Mouse (Mus musculus) midbrain, embryonic 15.5 days (tissue): ENCODE measurements around the gene Abhd11. TPM values are rescaled to one million over a fixed set of nuclear protein-coding genes. Genes with fewer than 3 reads are reported as not detected.
"Not testable (repeated sequence)": the region's sequence is repeated elsewhere in the genome, so short reads cannot be mapped to it uniquely, and the experiment has no call there.

ENCODE experiments used
- ATAC-seq: fragments of 200-750 bp; cut with Nextera tagmentation; replicated peaks from 2 replicates; pipeline ENCODE4 v1.8.0; 2017; ENCODE audit warnings: moderate TSS enrichment
- H3K27ac ChIP-seq: fragments of 300-500 bp; sonication (generic); 2 replicates; pipeline ENCODE4 v1.5.1; 2015; ENCODE audit warnings: mild to moderate bottlenecking, inconsistent platforms
- H3K27me3 ChIP-seq: fragments of 300-500 bp; sonication (generic); replicated peaks from 2 replicates; pipeline ENCODE4 v1.6.1; 2015; ENCODE audit warnings: inconsistent platforms
- H3K36me3 ChIP-seq: fragments of 300-500 bp; sonication (generic); replicated peaks from 2 replicates; pipeline ENCODE4 v1.6.1; 2015; ENCODE audit warnings: inconsistent platforms
- H3K4me1 ChIP-seq: fragments of 300-500 bp; sonication (generic); 2 replicates; pipeline ENCODE4 v1.6.1; 2015; ENCODE audit warnings: inconsistent platforms
- H3K4me2 ChIP-seq: fragments of 300-500 bp; sonication (generic); 2 replicates; pipeline ENCODE4 v1.6.1; 2015; ENCODE audit warnings: inconsistent platforms, mild to moderate bottlenecking, moderate library complexity
- H3K4me3 ChIP-seq: fragments of 300-500 bp; sonication (generic); 2 replicates; pipeline ENCODE4 v1.5.1; 2015; ENCODE audit warnings: mild to moderate bottlenecking, inconsistent platforms
- H3K9ac ChIP-seq: fragments of 300-500 bp; sonication (generic); 2 replicates; pipeline ENCODE4 v1.6.1; 2015; ENCODE audit warnings: mild to moderate bottlenecking, inconsistent platforms
- H3K9me3 ChIP-seq: fragments of 300-500 bp; sonication (generic); 2 replicates; pipeline ENCODE4 v1.6.1; 2016; ENCODE audit warnings: inconsistent platforms
- WGBS: fragments of 180-500 bp; shearing (Covaris S2); methylation state at CpG from one replicate; pipeline ENCODE4 v1.1.7; 2015; ENCODE audit warnings: mixed read lengths; 5-methylcytosine and 5-hydroxymethylcytosine counted together
- polyA plus RNA-seq: library from polyadenylated mRNA; unstranded; fragments of >200 nt; fragmentation: Nextera tagmentation; extraction: Ambion mirVana; gene quantifications from 2 replicates; pipeline ENCODE4 v1.2.1, GENCODE M21; 2015

Gene Abhd11
- polyA plus RNA-seq, 1 experiment from 2014 or later, result 68.4 TPM

DNA sequence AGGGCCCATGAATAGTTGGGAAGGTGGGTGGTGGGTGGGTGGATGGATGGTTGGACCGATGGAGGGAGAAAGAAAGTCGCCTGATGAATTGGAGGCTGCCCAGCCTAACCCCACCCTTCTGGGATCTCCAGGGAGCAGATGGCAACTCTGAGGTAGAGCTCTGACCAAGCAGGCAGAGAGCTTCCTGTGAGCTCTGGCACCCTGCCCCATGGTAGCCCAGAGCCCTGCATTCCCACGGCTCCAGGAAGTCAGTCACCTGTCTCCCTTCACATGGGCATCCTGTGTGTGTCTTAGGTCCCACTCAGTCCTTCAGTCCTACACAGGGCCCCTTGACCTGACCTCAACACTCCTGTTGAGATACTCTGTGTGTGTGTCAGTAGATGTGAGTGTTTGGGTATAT lies 29.0 kb downstream of the Abhd11 start:
- Histone ChIP-seq H3K9ac (no peak overlapping the region), H3K4me3 (no peak overlapping the region), H3K4me2 (no peak overlapping the region), H3K9me3 (no peaks in the 10 kb centered on the region), H3K27me3 (no peaks in the 10 kb centered on the region), H3K4me1 (no peaks in the 10 kb centered on the region), H3K27ac (no peak overlapping the region), H3K36me3 (no peaks in the 10 kb centered on the region)
- ATAC-seq, result no peak
- 78% methylated on average over 3 of the region's 3 CpGs for WGBS

DNA sequence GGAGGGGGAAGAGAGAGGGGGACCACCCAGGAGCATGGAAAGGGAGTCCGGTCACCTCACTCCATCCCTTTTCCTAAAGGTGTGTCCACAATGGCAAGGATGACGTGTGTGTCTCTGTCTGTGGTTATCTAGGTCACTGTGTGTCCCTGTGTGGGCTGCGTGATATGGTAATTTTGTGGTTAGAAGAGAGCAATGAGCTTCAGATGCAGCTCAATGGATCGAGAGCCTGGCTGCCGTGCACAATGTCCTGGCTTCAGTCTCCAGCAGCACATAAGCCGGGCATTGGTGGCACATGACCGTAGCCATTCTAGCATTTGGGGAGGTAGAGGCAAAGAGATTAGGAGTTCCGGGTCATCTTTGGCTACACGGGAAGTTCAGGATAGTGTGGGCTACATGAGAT lies 30.6 kb downstream of the Abhd11 start:
- H3K9me3 ChIP-seq, result no peaks in the 10 kb centered on the region
- H3K4me1 ChIP-seq, result no peaks in the 10 kb centered on the region
- peaks cover 2% of the 10 kb centered on the region; the same call in 1 of the 2 replicates for H3K36me3 ChIP-seq
- no peak for ATAC-seq
- H3K4me3 ChIP-seq, result no peak overlapping the region
- 85% methylated on average over 9 of the region's 9 CpGs for WGBS
- H3K27ac ChIP-seq, result no peak overlapping the region
- no peaks in the 10 kb centered on the region for H3K27me3 ChIP-seq
- no peak overlapping the region for H3K4me2 ChIP-seq
- H3K9ac ChIP-seq, result no peak overlapping the region

DNA sequence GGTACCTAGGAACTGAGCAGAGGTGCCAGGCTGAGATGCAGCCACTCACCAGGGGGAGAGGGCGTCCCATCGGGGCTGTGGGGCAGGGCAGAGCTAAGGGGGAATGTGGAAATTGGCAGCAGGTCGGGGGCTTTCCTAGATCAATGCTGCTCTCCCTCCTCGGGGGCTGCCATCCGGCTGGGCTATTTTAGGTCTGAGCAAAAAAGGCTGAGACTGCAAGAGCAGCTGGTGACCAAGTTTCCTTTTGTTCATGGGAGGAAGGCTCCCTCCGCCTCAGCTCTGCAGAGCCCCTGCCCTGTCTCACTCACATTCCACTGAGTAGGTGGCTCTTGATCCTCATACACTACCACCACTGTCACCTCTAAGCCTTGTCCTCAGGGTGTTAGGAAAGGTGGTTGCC lies 31.1 kb downstream of the Abhd11 start:
- ATAC-seq, result no peak
- no peak overlapping the region for H3K9ac ChIP-seq
- WGBS, result 46% methylated on average over 6 of the region's 6 CpGs
- H3K27me3 ChIP-seq, result no peaks in the 10 kb centered on the region
- H3K4me1 ChIP-seq, result no peaks in the 10 kb centered on the region
- H3K27ac ChIP-seq, result no peak overlapping the region
- no peak overlapping the region for H3K4me2 ChIP-seq
- peaks cover 6% of the 10 kb centered on the region; the same call in 1 of the 2 replicates for H3K36me3 ChIP-seq
- H3K4me3 ChIP-seq, result no peak overlapping the region
- H3K9me3 ChIP-seq, result no peaks in the 10 kb centered on the region

GRCm38 (mm10) chr5:135040777-135041176 lies 31.8 kb downstream of the Abhd11 start:
- WGBS, result 87% methylated on average over 11 of the region's 11 CpGs
- H3K27me3 ChIP-seq, result no peaks in the 10 kb centered on the region
- no peak for ATAC-seq
- no peak overlapping the region for H3K27ac ChIP-seq
- no peaks in the 10 kb centered on the region for H3K9me3 ChIP-seq
- no peak overlapping the region for H3K9ac ChIP-seq
- H3K36me3 ChIP-seq, result peaks cover 8% of the 10 kb centered on the region; the same call in 1 of the 2 replicates
- no peak overlapping the region for H3K4me3 ChIP-seq
- no peaks in the 10 kb centered on the region for H3K4me1 ChIP-seq
- H3K4me2 ChIP-seq, result no peak overlapping the region

DNA sequence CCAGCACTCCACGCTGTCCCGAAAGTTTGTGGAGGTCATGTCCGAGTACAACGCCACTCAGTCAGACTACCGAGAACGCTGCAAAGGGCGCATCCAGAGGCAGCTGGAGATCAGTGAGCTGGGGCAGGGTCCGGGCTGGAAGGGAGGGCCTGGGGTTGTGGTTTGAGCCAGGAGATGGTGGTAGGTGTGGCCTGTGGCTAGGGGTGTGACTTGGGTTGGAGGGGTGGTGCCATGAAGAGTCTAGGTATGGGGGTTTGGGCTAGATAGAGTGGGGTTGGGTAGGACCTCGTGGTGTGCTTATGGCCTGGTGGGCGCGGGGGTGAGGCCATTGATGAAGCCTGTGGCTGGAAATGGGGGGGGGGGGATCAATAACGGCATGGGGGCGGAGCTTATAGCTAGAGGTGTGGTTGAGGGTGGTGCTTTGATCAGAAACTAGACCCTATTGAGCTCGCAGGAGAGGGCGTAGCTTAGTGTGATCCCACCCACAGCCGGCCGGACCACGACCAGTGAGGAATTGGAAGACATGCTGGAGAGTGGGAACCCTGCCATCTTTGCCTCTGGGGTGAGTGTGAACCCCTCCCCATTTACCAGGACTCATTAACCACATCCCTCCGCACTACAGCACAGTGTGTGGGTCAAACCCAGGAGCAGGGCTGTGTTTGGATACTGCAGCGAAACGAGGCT lies 33.3 kb downstream of the Abhd11 start:
- Histone ChIP-seq H3K9me3 (no peaks in the 10 kb centered on the region), H3K4me2 (no peak overlapping the region), H3K4me3 (no peak overlapping the region), H3K27me3 (no peaks in the 10 kb centered on the region), H3K27ac (no peak overlapping the region), H3K9ac (no peak overlapping the region), H3K4me1 (no peaks in the 10 kb centered on the region), H3K36me3 (peaks cover 11% of the 10 kb centered on the region; the same call in 1 of the 2 replicates)
- 32% methylated on average over 19 of the region's 21 CpGs for WGBS
- no peak for ATAC-seq

GRCm38 (mm10) chr5:135044575-135044974 lies 35.6 kb downstream of the Abhd11 start:
- no peak for ATAC-seq
- Histone ChIP-seq H3K4me3 (no peak overlapping the region), H3K4me1 (no peaks in the 10 kb centered on the region), H3K27me3 (no peaks in the 10 kb centered on the region), H3K36me3 (peaks cover 11% of the 10 kb centered on the region; the same call in 1 of the 2 replicates), H3K4me2 (no peak overlapping the region), H3K9ac (no peak overlapping the region), H3K9me3 (no peaks in the 10 kb centered on the region), H3K27ac (no peak overlapping the region)
- 97% methylated on average over 3 of the region's 3 CpGs for WGBS

DNA sequence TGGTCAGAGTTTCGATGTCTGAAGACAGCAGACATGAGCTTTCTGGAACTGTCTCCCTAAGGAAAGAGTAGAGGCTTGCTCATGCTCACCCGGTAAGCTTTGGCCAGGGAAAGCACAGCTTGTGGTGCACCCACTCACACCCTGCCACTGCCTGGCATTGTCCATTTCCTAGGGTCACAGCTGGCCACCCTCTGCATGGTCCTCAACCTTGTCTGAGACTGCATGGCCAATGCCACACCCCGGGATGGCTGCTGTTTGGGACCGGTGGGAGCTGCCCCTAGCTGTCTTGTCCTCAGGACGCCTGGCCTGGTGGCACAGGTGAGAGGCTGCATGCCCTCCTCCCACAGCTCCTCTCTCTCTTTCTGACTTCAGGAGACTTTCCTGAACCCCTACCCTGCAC lies 39.6 kb downstream of the Abhd11 start:
- no peak for ATAC-seq
- WGBS, result 91% methylated on average over 5 of the region's 5 CpGs
- Histone ChIP-seq H3K36me3 (peaks cover 20% of the 10 kb centered on the region; the same call in 1 of the 2 replicates), H3K27ac (no peak overlapping the region), H3K4me3 (no peak overlapping the region), H3K27me3 (no peaks in the 10 kb centered on the region), H3K4me2 (no peak overlapping the region), H3K4me1 (no peaks in the 10 kb centered on the region), H3K9me3 (no peaks in the 10 kb centered on the region), H3K9ac (no peak overlapping the region)

DNA sequence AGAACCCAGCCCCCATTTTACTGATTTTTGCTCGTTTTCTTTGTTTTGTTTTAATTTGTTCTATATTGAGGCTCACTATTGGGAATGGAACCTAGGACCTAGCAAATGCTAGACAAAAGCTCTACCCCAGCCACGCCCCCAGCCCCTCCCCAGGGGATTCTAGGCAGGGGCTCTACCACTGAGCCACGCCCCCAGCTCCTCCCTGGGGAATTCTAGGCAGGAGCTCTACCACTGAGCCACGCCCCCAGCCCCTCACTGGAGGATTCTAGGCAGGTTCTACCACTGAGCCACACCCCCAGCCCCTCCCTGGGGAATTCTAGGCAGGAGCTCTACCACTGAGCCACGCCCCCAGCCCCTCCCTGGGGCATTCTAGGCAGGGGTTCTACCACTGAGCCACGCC lies 40.3 kb downstream of the Abhd11 start:
- not testable (repeated sequence) for H3K9ac ChIP-seq, H3K27ac ChIP-seq, H3K4me2 ChIP-seq, ATAC-seq, H3K9me3 ChIP-seq, H3K4me3 ChIP-seq, H3K27me3 ChIP-seq, H3K4me1 ChIP-seq
- 92% methylated on average over 6 of the region's 6 CpGs for WGBS
- H3K36me3 ChIP-seq, result peaks cover 23% of the 10 kb centered on the region; the same call in 1 of the 2 replicates

GRCm38 (mm10) chr5:135053356-135053755 lies 44.4 kb downstream of the Abhd11 start:
- Histone ChIP-seq H3K27ac (no peak overlapping the region), H3K27me3 (no peaks in the 10 kb centered on the region), H3K4me2 (no peak overlapping the region), H3K4me1 (no peaks in the 10 kb centered on the region), H3K36me3 (peaks cover 35% of the 10 kb centered on the region), H3K9me3 (no peaks in the 10 kb centered on the region), H3K4me3 (no peak overlapping the region), H3K9ac (no peak overlapping the region)
- no peak for ATAC-seq
- 95% methylated on average over 12 of the region's 12 CpGs for WGBS

Other genes starting within 250 kb of the Abhd11 start
- gene Tmem270, start 102.4 kb upstream of the Abhd11 start, polyA plus RNA-seq, result not detected in 2 replicates
- 0.32 TPM in 1 of 2 replicates, not detected in the other for gene Cldn13, start 93.6 kb upstream of the Abhd11 start, polyA plus RNA-seq
- gene Mettl27, start 76.8 kb upstream of the Abhd11 start, polyA plus RNA-seq, result 7.2 and 8.4 TPM in 2 replicates
- not detected in 2 replicates for gene Cldn4, start 62.2 kb upstream of the Abhd11 start, polyA plus RNA-seq
- 2.1 and 3.0 TPM in 2 replicates for gene Cldn3, start 22.9 kb upstream of the Abhd11 start, polyA plus RNA-seq
- gene Stx1a, start 14.3 kb downstream of the Abhd11 start, polyA plus RNA-seq, result 156 and 157 TPM in 2 replicates
- 43.4 and 47.8 TPM in 2 replicates for gene Dnajc30, start 55.0 kb downstream of the Abhd11 start, polyA plus RNA-seq
- 78.1 and 82.5 TPM in 2 replicates for gene Bud23, start 55.8 kb downstream of the Abhd11 start, polyA plus RNA-seq
- gene Vps37d, start 69.1 kb downstream of the Abhd11 start, polyA plus RNA-seq, result 39.5 and 47.8 TPM in 2 replicates
- gene Mlxipl, start 80.7 kb downstream of the Abhd11 start, polyA plus RNA-seq, result 0.81 and 0.91 TPM in 2 replicates
- 13.2 and 13.4 TPM in 2 replicates for gene Tbl2, start 140.5 kb downstream of the Abhd11 start, polyA plus RNA-seq
- 41.8 and 48.4 TPM in 2 replicates for gene Bcl7b, start 159.1 kb downstream of the Abhd11 start, polyA plus RNA-seq
- gene Baz1b, start 178.1 kb downstream of the Abhd11 start, polyA plus RNA-seq, result 30.5 and 30.9 TPM in 2 replicates
- gene Fzd9, start 242.1 kb downstream of the Abhd11 start, polyA plus RNA-seq, result 11.5 and 15.4 TPM in 2 replicates